Mouse (Mus musculus): ENCODE results near the gene Gpr55. TPM values are rescaled to one million over a fixed set of nuclear protein-coding genes. Genes with fewer than 3 reads are reported as not detected.
A peak's percentile ranks its signal among the peaks of the same experiment; 100 is the strongest.
"Not testable (repeated sequence)": the region's sequence is repeated elsewhere in the genome, so short reads cannot be mapped to it uniquely, and the experiment has no call there.

Gene Gpr55
- polyA plus RNA-seq, 1 experiment, result 2.1 TPM

- Histone ChIP-seq H3K27me3 (ENCODE audit: control insufficient read depth, insufficient read depth, low read length) (no peaks in the 10 kb centered on the region), H3K36me3 (ENCODE audit: control insufficient read depth, insufficient read depth, low read length) (no peaks in the 10 kb centered on the region), H3K4me1 (ENCODE audit: control insufficient read depth, insufficient read depth, insufficient read length) (peaks cover 2% of the 10 kb centered on the region; the same call in 1 of the 2 replicates), H3K4me3 (ENCODE audit: extremely low read depth, insufficient read depth, insufficient read length) (no peak overlapping the region), H3K27ac (ENCODE audit: insufficient read depth, low read length) (no peak overlapping the region)
- no peak for TF ChIP-seq CTCF (IDR thresholded peaks at IDR 0.05; ENCODE audit: extremely low read depth, insufficient read depth, insufficient read length, insufficient replicate concordance)
- TF ChIP-seq POLR2A (IDR thresholded peaks at IDR 0.05; ENCODE audit: low read depth, low read length), result no peak
- no peak for DNase-seq (ENCODE audit: low read depth in 1 of 2, low spot score in 2 of 2)
- WGBS, result 83% methylated on average over 4 of the region's 4 CpGs
Measured at GRCm38 (mm10) chr1:85993541-85993940, 32.7 kb upstream of the Gpr55 start.

- Histone ChIP-seq H3K36me3 (ENCODE audit: control insufficient read depth, insufficient read depth, low read length) (no peaks in the 10 kb centered on the region), H3K27ac (ENCODE audit: insufficient read depth, low read length) (no peak overlapping the region), H3K4me1 (ENCODE audit: control insufficient read depth, insufficient read depth, insufficient read length) (peaks cover 4% of the 10 kb centered on the region; the same call in 1 of the 2 replicates), H3K27me3 (ENCODE audit: control insufficient read depth, insufficient read depth, low read length) (no peaks in the 10 kb centered on the region), H3K4me3 (ENCODE audit: extremely low read depth, insufficient read depth, insufficient read length) (no peak overlapping the region)
- WGBS, result 81% methylated on average over 9 of the region's 9 CpGs
- TF ChIP-seq POLR2A (IDR thresholded peaks at IDR 0.05; ENCODE audit: low read depth, low read length), result no peak
- TF ChIP-seq CTCF (IDR thresholded peaks at IDR 0.05; ENCODE audit: extremely low read depth, insufficient read depth, insufficient read length, insufficient replicate concordance), result no peak
- DNase-seq (ENCODE audit: low read depth in 1 of 2, low spot score in 2 of 2), result no peak
Measured at GRCm38 (mm10) chr1:85992175-85992574, 31.4 kb upstream of the Gpr55 start.

- not testable (repeated sequence) for H3K27me3 ChIP-seq (ENCODE audit: control insufficient read depth, insufficient read depth, low read length); DNase-seq (ENCODE audit: low read depth in 1 of 2, low spot score in 2 of 2); H3K27ac ChIP-seq (ENCODE audit: insufficient read depth, low read length); H3K4me3 ChIP-seq (ENCODE audit: extremely low read depth, insufficient read depth, insufficient read length); H3K4me1 ChIP-seq (ENCODE audit: control insufficient read depth, insufficient read depth, insufficient read length); H3K36me3 ChIP-seq (ENCODE audit: control insufficient read depth, insufficient read depth, low read length)
- WGBS, result 49% methylated on average over 4 of the region's 4 CpGs
Measured at GRCm38 (mm10) chr1:85988882-85989281, 28.1 kb upstream of the Gpr55 start.

GRCm38 (mm10) chr1:85988351-85988750, 27.5 kb upstream of the Gpr55 start:
- Histone ChIP-seq H3K4me3 (ENCODE audit: extremely low read depth, insufficient read depth, insufficient read length) (no peak overlapping the region), H3K36me3 (ENCODE audit: control insufficient read depth, insufficient read depth, low read length) (no peaks in the 10 kb centered on the region), H3K27me3 (ENCODE audit: control insufficient read depth, insufficient read depth, low read length) (no peaks in the 10 kb centered on the region), H3K4me1 (ENCODE audit: control insufficient read depth, insufficient read depth, insufficient read length) (peaks cover 7% of the 10 kb centered on the region; the same call in 1 of the 2 replicates), H3K27ac (ENCODE audit: insufficient read depth, low read length) (no peak overlapping the region; the same call in 1 of the 2 replicates)
- 24% methylated on average over 4 of the region's 4 CpGs for WGBS
- peak in 1 of 2 experiments; percentile 44 for DNase-seq (ENCODE audit: low read depth in 1 of 2, low spot score in 2 of 2)
- TF ChIP-seq POLR2A (IDR thresholded peaks at IDR 0.05; ENCODE audit: low read depth, low read length), result no peak
- no peak for TF ChIP-seq CTCF (IDR thresholded peaks at IDR 0.05; ENCODE audit: extremely low read depth, insufficient read depth, insufficient read length, insufficient replicate concordance)

GRCm38 (mm10) chr1:85985784-85986183, 25.0 kb upstream of the Gpr55 start:
- peaks cover 7% of the 10 kb centered on the region; the same call in 1 of the 2 replicates for H3K4me1 ChIP-seq (ENCODE audit: control insufficient read depth, insufficient read depth, insufficient read length)
- 48% methylated on average over 3 of the region's 3 CpGs for WGBS
- H3K27ac ChIP-seq (ENCODE audit: insufficient read depth, low read length), result no peak overlapping the region
- DNase-seq (ENCODE audit: low read depth in 1 of 2, low spot score in 2 of 2), result no peak
- no peak overlapping the region for H3K4me3 ChIP-seq (ENCODE audit: extremely low read depth, insufficient read depth, insufficient read length)
- TF ChIP-seq CTCF (IDR thresholded peaks at IDR 0.05; ENCODE audit: extremely low read depth, insufficient read depth, insufficient read length, insufficient replicate concordance) (no peak), POLR2A (IDR thresholded peaks at IDR 0.05; ENCODE audit: low read depth, low read length) (no peak)
- H3K36me3 ChIP-seq (ENCODE audit: control insufficient read depth, insufficient read depth, low read length), result no peaks in the 10 kb centered on the region
- no peaks in the 10 kb centered on the region for H3K27me3 ChIP-seq (ENCODE audit: control insufficient read depth, insufficient read depth, low read length)

GRCm38 (mm10) chr1:85981738-85982357, 21.0 kb upstream of the Gpr55 start:
- peaks cover 5% of the 10 kb centered on the region; the same call in 1 of the 2 replicates for H3K4me1 ChIP-seq (ENCODE audit: control insufficient read depth, insufficient read depth, insufficient read length)
- no peaks in the 10 kb centered on the region for H3K27me3 ChIP-seq (ENCODE audit: control insufficient read depth, insufficient read depth, low read length)
- H3K27ac ChIP-seq (ENCODE audit: insufficient read depth, low read length), result no peak overlapping the region
- no peaks in the 10 kb centered on the region for H3K36me3 ChIP-seq (ENCODE audit: control insufficient read depth, insufficient read depth, low read length)
- peak; percentile 31 to 45 for DNase-seq (ENCODE audit: low read depth in 1 of 2, low spot score in 2 of 2)
- H3K4me3 ChIP-seq (ENCODE audit: extremely low read depth, insufficient read depth, insufficient read length), result no peak overlapping the region
- no peak for TF ChIP-seq POLR2A (IDR thresholded peaks at IDR 0.05; ENCODE audit: low read depth, low read length)
- TF ChIP-seq CTCF (IDR thresholded peaks at IDR 0.05; ENCODE audit: extremely low read depth, insufficient read depth, insufficient read length, insufficient replicate concordance), result no peak
- WGBS, result 29% methylated on average over 7 of the region's 7 CpGs

- no peak for DNase-seq (ENCODE audit: low read depth in 1 of 2, low spot score in 2 of 2)
- Histone ChIP-seq H3K36me3 (ENCODE audit: control insufficient read depth, insufficient read depth, low read length) (no peaks in the 10 kb centered on the region), H3K27ac (ENCODE audit: insufficient read depth, low read length) (no peak overlapping the region), H3K4me1 (ENCODE audit: control insufficient read depth, insufficient read depth, insufficient read length) (peaks cover 3% of the 10 kb centered on the region; the same call in 1 of the 2 replicates), H3K4me3 (ENCODE audit: extremely low read depth, insufficient read depth, insufficient read length) (no peak overlapping the region), H3K27me3 (ENCODE audit: control insufficient read depth, insufficient read depth, low read length) (no peaks in the 10 kb centered on the region)
- TF ChIP-seq CTCF (IDR thresholded peaks at IDR 0.05; ENCODE audit: extremely low read depth, insufficient read depth, insufficient read length, insufficient replicate concordance) (no peak), POLR2A (IDR thresholded peaks at IDR 0.05; ENCODE audit: low read depth, low read length) (no peak)
- 13% methylated on average over 3 of the region's 3 CpGs for WGBS
Measured at GRCm38 (mm10) chr1:85977709-85978108, 16.9 kb upstream of the Gpr55 start.

Data from spleen, adult 2 months (tissue).